Mouse (Mus musculus): ENCODE results near the gene Usp39.

- TF ChIP-seq CTCF (conservative IDR thresholded peaks at IDR 0.05; ENCODE audit: low read length) = no peak
- no peak for TF ChIP-seq POU5F1 (IDR thresholded peaks at IDR 0.05; ENCODE audit: borderline replicate concordance, low read length)
- TF ChIP-seq NANOG (IDR thresholded peaks at IDR 0.05; ENCODE audit: borderline replicate concordance, low read length) = no peak
Measured at GRCm38 (mm10) chr6:72359343-72359742, 14.4 kb upstream of the Usp39 start.

Measured in E14TG2a.4 (cell line).